Mouse (Mus musculus): ENCODE data around the gene Smtn.

DNA sequence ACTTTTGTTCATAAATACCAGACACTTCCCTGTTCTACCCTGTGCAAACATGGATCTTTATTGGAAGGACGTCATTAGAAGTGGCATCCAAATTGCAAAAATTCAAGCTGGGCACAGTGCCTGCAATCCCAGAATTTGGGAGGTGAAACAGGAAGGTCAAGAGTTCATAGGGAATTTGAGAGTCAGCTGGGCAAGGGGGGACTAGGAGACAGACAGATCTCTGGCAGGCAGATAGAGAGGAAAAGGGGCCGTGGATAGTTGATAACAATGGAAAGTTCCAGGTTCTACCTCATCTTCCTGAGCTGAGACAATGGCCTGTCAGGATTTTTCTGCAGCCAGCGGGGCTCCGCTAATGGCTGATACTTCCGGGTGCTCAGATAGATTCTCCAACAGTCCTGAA is 9.4 kb upstream of the Smtn start:
- no peak for TF ChIP-seq POLR2A (IDR thresholded peaks at IDR 0.05; ENCODE audit: insufficient read depth, low read length)
- no peak for TF ChIP-seq CTCF (IDR thresholded peaks at IDR 0.05; ENCODE audit: low read depth, low read length)

Data from ES-Bruce4 (cell line).